Mouse (Mus musculus) heart, postnatal 0 days (tissue): ENCODE data around the gene Cd163.

Experiments used
- CTCF ChIP-seq: IDR thresholded peaks from 2 replicates; pipeline ENCODE4 v1.5.1; 2016; ENCODE audit warnings: antibody characterized with exemption, control low read depth, low read depth
- EP300 ChIP-seq: IDR thresholded peaks from 2 replicates; pipeline ENCODE4 v1.6.1; 2016; ENCODE audit warnings: antibody characterized with exemption, low read depth

DNA sequence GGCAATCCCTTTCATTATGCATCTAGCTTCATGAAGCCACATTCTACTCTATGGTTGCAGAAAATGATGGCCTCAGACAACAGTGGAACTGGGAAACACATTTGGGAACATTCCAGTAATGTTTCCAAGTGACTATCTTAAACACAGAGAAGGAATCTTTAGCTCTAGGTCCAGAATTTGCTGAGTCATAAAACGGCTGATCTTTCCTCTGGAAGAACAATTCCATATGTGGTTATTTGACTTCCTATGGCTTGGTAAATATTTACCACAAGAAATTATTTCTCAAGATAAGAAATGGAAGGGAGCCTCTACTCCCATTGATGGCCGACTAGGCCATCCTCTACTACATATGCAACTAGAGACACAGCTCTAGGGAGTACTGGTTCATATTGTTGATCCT, 48.8 kb downstream of the Cd163 start:
- TF ChIP-seq CTCF (no peak), EP300 (no peak)
